Mouse (Mus musculus): ENCODE data around the gene Rad51. TPM values are rescaled to one million over a fixed set of nuclear protein-coding genes. Genes with fewer than 3 reads are reported as not detected.
A peak's percentile ranks its signal among the peaks of the same experiment; 100 is the strongest.

Gene Rad51
- polyA plus RNA-seq, 1 experiment from 2014 or later, result 41.2 TPM

- H3K27ac ChIP-seq (ENCODE audit: low read length), result no peak overlapping the region
- no peak overlapping the region for H3K4me2 ChIP-seq (ENCODE audit: low read depth, low read length)
- peaks cover 31% of the 10 kb centered on the region for H3K36me3 ChIP-seq (ENCODE audit: control insufficient read depth, insufficient read depth, low read length)
- H3K9me3 ChIP-seq (ENCODE audit: control insufficient read depth, low read length), result no peaks in the 10 kb centered on the region
- no peak overlapping the region for H3K9ac ChIP-seq (ENCODE audit: low read depth, low read length)
- WGBS, result 94% methylated on average over 2 of the region's 2 CpGs
- no peak overlapping the region for H3K4me3 ChIP-seq (ENCODE audit: low read length)
- H3K27me3 ChIP-seq (replicated peaks; ENCODE audit: control insufficient read depth, insufficient read depth, low read length), result no peaks in the 10 kb centered on the region
- ATAC-seq, result no peak
- no peaks in the 10 kb centered on the region for H3K4me1 ChIP-seq (ENCODE audit: control insufficient read depth, insufficient read depth, low read length)
These were observed 32.6 kb downstream of the Rad51 start for GRCm38 (mm10) chr2:119145199-119145598.

- no peaks in the 10 kb centered on the region for H3K27me3 ChIP-seq (replicated peaks; ENCODE audit: control insufficient read depth, insufficient read depth, low read length)
- H3K27ac ChIP-seq (ENCODE audit: low read length), result no peak overlapping the region
- H3K4me3 ChIP-seq (ENCODE audit: low read length), result no peak overlapping the region
- H3K4me1 ChIP-seq (ENCODE audit: control insufficient read depth, insufficient read depth, low read length), result no peaks in the 10 kb centered on the region
- H3K36me3 ChIP-seq (ENCODE audit: control insufficient read depth, insufficient read depth, low read length), result peaks cover 28% of the 10 kb centered on the region
- WGBS, result 86% methylated on average over 6 of the region's 6 CpGs
- H3K4me2 ChIP-seq (ENCODE audit: low read depth, low read length), result no peak overlapping the region
- H3K9me3 ChIP-seq (ENCODE audit: control insufficient read depth, low read length), result no peaks in the 10 kb centered on the region
- no peak for ATAC-seq
- H3K9ac ChIP-seq (ENCODE audit: low read depth, low read length), result no peak overlapping the region
These were observed 33.8 kb downstream of the Rad51 start for GRCm38 (mm10) chr2:119146435-119146834.

GRCm38 (mm10) chr2:119147160-119147678 is 34.6 kb downstream of the Rad51 start:
- no peak for ATAC-seq
- H3K27ac ChIP-seq (ENCODE audit: low read length), result no peak overlapping the region
- H3K4me2 ChIP-seq (ENCODE audit: low read depth, low read length), result no peak overlapping the region
- peaks cover 24% of the 10 kb centered on the region for H3K36me3 ChIP-seq (ENCODE audit: control insufficient read depth, insufficient read depth, low read length)
- no peaks in the 10 kb centered on the region for H3K27me3 ChIP-seq (replicated peaks; ENCODE audit: control insufficient read depth, insufficient read depth, low read length)
- no peaks in the 10 kb centered on the region for H3K4me1 ChIP-seq (ENCODE audit: control insufficient read depth, insufficient read depth, low read length)
- 84% methylated on average over 22 of the region's 22 CpGs for WGBS
- no peak overlapping the region for H3K4me3 ChIP-seq (ENCODE audit: low read length)
- no peak overlapping the region for H3K9ac ChIP-seq (ENCODE audit: low read depth, low read length)
- no peaks in the 10 kb centered on the region for H3K9me3 ChIP-seq (ENCODE audit: control insufficient read depth, low read length)

- no peaks in the 10 kb centered on the region for H3K4me1 ChIP-seq (ENCODE audit: control insufficient read depth, insufficient read depth, low read length)
- no peaks in the 10 kb centered on the region for H3K27me3 ChIP-seq (replicated peaks; ENCODE audit: control insufficient read depth, insufficient read depth, low read length)
- no peak overlapping the region for H3K27ac ChIP-seq (ENCODE audit: low read length)
- H3K4me2 ChIP-seq (ENCODE audit: low read depth, low read length), result no peak overlapping the region
- no peaks in the 10 kb centered on the region for H3K9me3 ChIP-seq (ENCODE audit: control insufficient read depth, low read length)
- H3K36me3 ChIP-seq (ENCODE audit: control insufficient read depth, insufficient read depth, low read length), result peaks cover 26% of the 10 kb centered on the region
- H3K4me3 ChIP-seq (ENCODE audit: low read length), result no peak overlapping the region
- H3K9ac ChIP-seq (ENCODE audit: low read depth, low read length), result no peak overlapping the region
- ATAC-seq, result no peak
- WGBS, result 93% methylated on average over 8 of the region's 8 CpGs
These were observed 35.2 kb downstream of the Rad51 start for GRCm38 (mm10) chr2:119147775-119148174.

- Histone ChIP-seq H3K4me2 (ENCODE audit: low read depth, low read length) (no peak overlapping the region), H3K9ac (ENCODE audit: low read depth, low read length) (no peak overlapping the region), H3K4me1 (ENCODE audit: control insufficient read depth, insufficient read depth, low read length) (peaks cover 15% of the 10 kb centered on the region), H3K27me3 (replicated peaks; ENCODE audit: control insufficient read depth, insufficient read depth, low read length) (no peaks in the 10 kb centered on the region), H3K9me3 (ENCODE audit: control insufficient read depth, low read length) (no peaks in the 10 kb centered on the region), H3K36me3 (ENCODE audit: control insufficient read depth, insufficient read depth, low read length) (peaks cover 11% of the 10 kb centered on the region; the same call in 1 of the 2 replicates), H3K4me3 (ENCODE audit: low read length) (no peak overlapping the region), H3K27ac (ENCODE audit: low read length) (no peak overlapping the region)
- no peak for ATAC-seq
- 84% methylated on average over 6 of the region's 6 CpGs for WGBS
These were observed 39.7 kb downstream of the Rad51 start for GRCm38 (mm10) chr2:119152255-119152654.

GRCm38 (mm10) chr2:119154683-119155082 is 42.1 kb downstream of the Rad51 start:
- Histone ChIP-seq H3K9ac (ENCODE audit: low read depth, low read length) (no peak overlapping the region), H3K4me3 (ENCODE audit: low read length) (no peak overlapping the region), H3K27ac (ENCODE audit: low read length) (0 out of 2 replicates have a peak overlapping the region, but pooled peaks have one; percentile 34), H3K4me2 (ENCODE audit: low read depth, low read length) (no peak overlapping the region; the same call in 1 of the 2 replicates), H3K36me3 (ENCODE audit: control insufficient read depth, insufficient read depth, low read length) (peaks cover 4% of the 10 kb centered on the region; the same call in 1 of the 2 replicates), H3K9me3 (ENCODE audit: control insufficient read depth, low read length) (no peaks in the 10 kb centered on the region), H3K4me1 (ENCODE audit: control insufficient read depth, insufficient read depth, low read length) (peaks cover 18% of the 10 kb centered on the region), H3K27me3 (replicated peaks; ENCODE audit: control insufficient read depth, insufficient read depth, low read length) (no peaks in the 10 kb centered on the region)
- ATAC-seq, result peak; percentile 52
- 75% methylated on average over 2 of the region's 2 CpGs for WGBS

- Histone ChIP-seq H3K9me3 (ENCODE audit: control insufficient read depth, low read length) (no peaks in the 10 kb centered on the region), H3K27ac (ENCODE audit: low read length) (peak overlapping the region; percentile 65), H3K9ac (ENCODE audit: low read depth, low read length) (peak overlapping the region; percentile 97; the same call in 1 of the 2 replicates), H3K4me1 (ENCODE audit: control insufficient read depth, insufficient read depth, low read length) (peaks cover 18% of the 10 kb centered on the region), H3K4me3 (ENCODE audit: low read length) (peak overlapping the region; percentile 100), H3K4me2 (ENCODE audit: low read depth, low read length) (peak overlapping the region; percentile 80), H3K36me3 (ENCODE audit: control insufficient read depth, insufficient read depth, low read length) (peaks cover 4% of the 10 kb centered on the region; the same call in 1 of the 2 replicates), H3K27me3 (replicated peaks; ENCODE audit: control insufficient read depth, insufficient read depth, low read length) (no peaks in the 10 kb centered on the region)
- 67% methylated on average over 9 of the region's 9 CpGs for WGBS
- peak; percentile 62 for ATAC-seq
These were observed 42.8 kb downstream of the Rad51 start for GRCm38 (mm10) chr2:119155388-119155787.

GRCm38 (mm10) chr2:119156081-119156680 is 43.6 kb downstream of the Rad51 start:
- H3K4me2 ChIP-seq (ENCODE audit: low read depth, low read length), result peak overlapping the region; percentile 80
- peak overlapping the region; percentile 65 for H3K27ac ChIP-seq (ENCODE audit: low read length)
- H3K36me3 ChIP-seq (ENCODE audit: control insufficient read depth, insufficient read depth, low read length), result peaks cover 4% of the 10 kb centered on the region; the same call in 1 of the 2 replicates
- peak overlapping the region; percentile 97 for H3K9ac ChIP-seq (ENCODE audit: low read depth, low read length)
- peak; percentile 66 for ATAC-seq
- H3K9me3 ChIP-seq (ENCODE audit: control insufficient read depth, low read length), result no peaks in the 10 kb centered on the region
- WGBS, result 3% methylated on average over 34 of the region's 34 CpGs
- H3K27me3 ChIP-seq (replicated peaks; ENCODE audit: control insufficient read depth, insufficient read depth, low read length), result no peaks in the 10 kb centered on the region
- peak overlapping the region; percentile 100 for H3K4me3 ChIP-seq (ENCODE audit: low read length)
- H3K4me1 ChIP-seq (ENCODE audit: control insufficient read depth, insufficient read depth, low read length), result peaks cover 18% of the 10 kb centered on the region

GRCm38 (mm10) chr2:119156681-119157572 is 44.3 kb downstream of the Rad51 start, which contains the start of gene Rmdn3:
Gene Rmdn3, minus strand, starts transcription at chr2:119157034.
- H3K4me3 ChIP-seq (ENCODE audit: low read length), result peak within 1 kb of the TSS; percentile 100
- H3K27ac ChIP-seq (ENCODE audit: low read length), result peak within 1 kb of the TSS; percentile 65
- H3K4me1 ChIP-seq (ENCODE audit: control insufficient read depth, insufficient read depth, low read length), result peaks cover 18% of the 10 kb centered on the region
- peaks cover 4% of the 10 kb centered on the region; the same call in 1 of the 2 replicates for H3K36me3 ChIP-seq (ENCODE audit: control insufficient read depth, insufficient read depth, low read length)
- peak within 1 kb of the TSS; percentile 97 for H3K9ac ChIP-seq (ENCODE audit: low read depth, low read length)
- under 1% methylated on average over 57 of the region's 57 CpGs for WGBS
- ATAC-seq, result peak; percentile 81
- no peaks in the 10 kb centered on the region for H3K9me3 ChIP-seq (ENCODE audit: control insufficient read depth, low read length)
- 0 out of 2 replicates have a peak, but pooled peaks cover 2% of the 10 kb centered on the region for H3K27me3 ChIP-seq (replicated peaks; ENCODE audit: control insufficient read depth, insufficient read depth, low read length)
- H3K4me2 ChIP-seq (ENCODE audit: low read depth, low read length), result peak within 1 kb of the TSS; percentile 80
